Mouse (Mus musculus) urinary bladder, adult 2 months (tissue): ENCODE measurements at regions not wholly inside any gene's neighbourhood (a gene's known extent, or its start where the extent isn't known, plus 50 kb on each side); places are given as distances from the start of the nearest gene placed in this dataset.

ENCODE experiments used
- DNase-seq: peaks from one replicate; pipeline ENCODE4 v3.0.0; 2022; ENCODE audit warnings: low spot score

DNA sequence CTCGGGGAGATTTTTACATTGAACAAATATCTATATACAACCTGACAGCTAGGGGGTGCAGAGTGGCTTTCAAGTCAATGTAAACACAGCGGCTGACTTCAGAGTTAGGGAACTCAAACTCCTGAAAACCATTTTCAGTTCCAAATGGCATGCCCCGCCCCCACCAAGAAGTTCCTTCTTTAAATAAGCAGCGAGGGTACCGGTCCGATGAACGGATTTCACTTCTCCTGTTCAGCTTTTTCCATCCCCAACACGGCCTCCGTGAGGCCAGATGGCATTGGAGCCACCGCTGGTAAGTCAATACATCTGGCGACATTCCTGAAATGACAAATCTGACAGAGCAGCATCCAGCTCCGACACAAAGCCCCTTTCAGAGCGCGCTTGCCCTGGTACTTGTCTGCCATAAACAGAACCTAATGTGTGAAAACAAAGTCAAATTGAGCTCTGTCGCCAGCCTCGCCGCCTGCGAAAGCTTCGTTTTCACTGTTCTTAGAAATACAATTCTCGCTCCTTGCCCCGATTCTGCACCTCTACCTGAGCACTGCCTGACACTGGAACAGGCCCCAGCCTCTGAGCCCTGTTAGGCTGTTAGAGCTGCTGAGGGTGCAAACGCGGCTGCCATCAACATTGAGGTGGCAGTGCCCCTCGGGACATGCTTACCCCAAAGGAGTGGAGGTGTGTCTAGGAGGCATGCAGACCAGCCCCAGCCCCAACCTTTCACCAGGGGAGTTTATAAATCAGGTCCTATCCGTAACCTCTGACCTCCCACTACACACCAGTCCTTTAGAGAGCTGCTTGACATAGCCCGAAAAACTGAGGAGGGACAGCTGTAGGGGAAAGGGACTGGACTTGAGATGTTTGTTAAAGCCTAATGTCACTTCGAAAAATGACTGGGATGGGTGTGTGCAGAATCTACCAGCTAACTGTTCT, 446.0 kb downstream of the Ate1 start:
- no peak for DNase-seq

DNA sequence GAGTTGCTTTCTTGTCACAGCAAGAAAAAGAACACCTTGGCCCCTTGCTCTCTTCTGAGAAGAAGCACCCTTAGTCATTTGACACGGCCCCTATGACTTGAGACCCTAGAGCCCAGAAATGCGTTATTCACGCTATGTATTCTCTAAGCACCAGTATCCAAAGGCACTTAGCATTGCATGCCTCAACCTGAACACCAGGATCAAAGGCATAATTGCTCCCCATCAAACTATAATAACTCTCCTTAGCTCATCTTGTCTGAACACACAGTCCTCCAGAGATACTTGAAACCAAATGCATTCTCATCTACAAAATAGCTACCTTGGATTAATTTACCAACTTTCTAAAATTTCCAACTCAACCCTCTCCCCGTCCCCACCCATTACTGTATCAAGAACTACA, 437.5 kb downstream of the Ate1 start:
- no peak for DNase-seq

DNA sequence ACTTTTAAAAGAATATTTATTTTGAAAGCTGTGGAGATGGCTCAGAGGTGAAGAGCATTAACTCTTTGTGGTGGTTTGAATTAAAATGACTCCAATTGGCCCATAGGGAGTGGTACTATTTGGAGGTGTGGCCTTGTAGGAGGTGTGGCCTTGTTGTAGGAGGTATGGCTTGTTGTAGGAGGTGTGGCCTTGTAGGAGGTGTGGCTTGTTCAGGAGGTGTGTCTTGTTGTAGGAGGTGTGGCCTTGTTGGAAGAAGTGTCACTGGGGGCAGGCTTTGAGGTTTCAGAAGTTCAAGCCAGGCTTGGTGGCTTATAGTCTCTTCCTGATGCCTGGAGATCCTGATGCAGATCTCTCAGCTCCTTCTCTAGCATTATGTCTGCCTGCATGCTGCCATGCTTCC, 434.5 kb downstream of the Ate1 start:
- DNase-seq: no peak

DNA sequence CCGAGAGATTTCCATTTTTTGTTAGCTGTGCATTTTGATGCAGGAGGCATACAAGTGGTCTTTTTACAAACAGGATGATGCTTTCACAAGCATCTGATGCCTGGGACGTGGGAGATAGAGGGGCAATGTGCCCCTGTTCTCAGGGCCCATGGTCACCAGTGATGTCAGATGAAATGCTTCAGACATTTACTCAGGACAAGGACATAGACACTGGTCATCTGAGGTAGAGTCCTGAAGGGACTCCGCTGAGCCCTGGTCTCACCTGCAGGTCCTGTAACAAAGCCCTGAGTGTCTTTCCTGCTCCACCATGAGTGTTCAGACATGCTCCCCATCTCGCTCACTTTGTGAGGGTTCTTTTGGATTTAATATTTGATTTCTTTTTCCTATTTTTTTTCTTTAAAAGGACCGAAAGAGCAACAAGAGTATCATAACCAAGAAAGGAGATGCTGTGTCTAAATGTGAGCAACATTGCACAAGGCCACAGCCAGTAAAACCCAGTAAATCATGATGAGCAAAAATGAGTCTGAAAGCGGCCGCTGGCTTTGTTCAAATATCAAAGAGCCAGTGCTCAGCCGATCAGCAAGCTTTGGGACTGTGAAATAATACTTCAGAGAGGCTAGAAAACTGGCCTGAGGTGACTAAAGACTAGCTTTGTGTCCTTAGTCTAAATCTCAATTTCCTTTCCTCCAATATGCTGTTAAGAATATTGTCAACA, 430.1 kb downstream of the Ate1 start:
- no peak for DNase-seq

DNA sequence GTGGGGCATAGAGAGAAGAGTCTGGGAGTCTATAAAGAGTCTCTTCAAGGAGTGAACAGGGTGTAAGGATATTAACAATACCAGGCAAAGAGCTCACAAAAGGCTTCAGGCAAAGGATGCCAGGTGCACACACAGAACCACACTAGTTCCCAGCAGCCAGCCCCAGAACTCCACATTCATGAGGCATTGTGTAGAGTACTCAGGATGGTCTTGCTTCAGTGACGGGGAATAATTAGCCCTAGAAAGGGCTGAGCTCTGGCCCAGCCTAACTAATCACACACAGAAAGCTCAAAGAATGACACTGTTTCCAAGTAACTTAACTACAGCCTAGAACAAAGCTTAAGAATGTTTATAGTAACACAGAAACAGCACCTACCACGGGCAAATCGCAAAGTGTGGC, 428.2 kb downstream of the Ate1 start:
- no peak for DNase-seq

GRCm38 (mm10) chr7:130095141-130095540, 425.0 kb downstream of the Ate1 start:
- no peak for DNase-seq

DNA sequence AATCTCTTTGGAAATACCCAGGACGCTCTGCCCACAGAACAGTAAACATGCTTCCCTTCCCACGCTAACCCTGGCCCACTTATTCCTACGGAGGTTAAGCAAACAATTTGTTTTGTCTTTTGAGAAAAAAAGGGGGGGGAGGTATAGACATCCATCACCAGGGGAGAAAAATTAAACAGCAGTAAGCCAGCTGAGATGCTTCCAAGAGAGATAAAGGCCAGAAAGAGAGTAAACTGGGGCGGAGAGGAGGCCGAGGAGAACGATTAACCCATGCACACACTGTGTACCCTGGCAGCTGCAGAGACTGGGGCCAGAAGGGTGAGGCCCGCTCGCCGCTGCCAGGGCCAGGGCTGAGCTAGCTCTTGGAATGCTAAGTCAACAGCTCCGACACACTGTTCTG, 421.6 kb downstream of the Ate1 start:
- no peak for DNase-seq

GRCm38 (mm10) chr7:130102671-130103070, 417.5 kb downstream of the Ate1 start:
- no peak for DNase-seq

- DNase-seq: no peak
Observed at GRCm38 (mm10) chr7:130106961-130107360, 413.2 kb downstream of the Ate1 start.

DNA sequence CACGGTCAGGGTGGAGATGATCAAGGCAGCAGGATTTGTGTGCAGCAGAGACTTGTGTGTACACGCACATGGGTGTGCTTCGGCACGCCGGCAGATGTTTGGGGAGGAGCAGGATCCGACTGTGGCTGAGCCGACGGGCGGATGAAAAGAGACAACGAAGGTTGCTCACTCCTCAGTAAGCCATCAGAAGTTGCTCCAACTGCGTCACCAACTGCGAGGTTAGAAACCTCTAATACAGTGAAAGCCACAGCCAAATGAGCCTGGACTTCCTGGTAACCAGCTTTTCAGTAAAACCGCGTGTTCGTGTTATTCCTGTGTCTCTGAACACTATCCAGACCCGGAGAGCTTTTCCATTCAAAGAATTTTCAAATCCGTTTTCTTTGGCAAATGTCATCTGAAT, 411.8 kb downstream of the Ate1 start:
- DNase-seq: no peak
